Mouse (Mus musculus): Measurements from ENCODE around the gene Ndufa4l2.

DNA sequence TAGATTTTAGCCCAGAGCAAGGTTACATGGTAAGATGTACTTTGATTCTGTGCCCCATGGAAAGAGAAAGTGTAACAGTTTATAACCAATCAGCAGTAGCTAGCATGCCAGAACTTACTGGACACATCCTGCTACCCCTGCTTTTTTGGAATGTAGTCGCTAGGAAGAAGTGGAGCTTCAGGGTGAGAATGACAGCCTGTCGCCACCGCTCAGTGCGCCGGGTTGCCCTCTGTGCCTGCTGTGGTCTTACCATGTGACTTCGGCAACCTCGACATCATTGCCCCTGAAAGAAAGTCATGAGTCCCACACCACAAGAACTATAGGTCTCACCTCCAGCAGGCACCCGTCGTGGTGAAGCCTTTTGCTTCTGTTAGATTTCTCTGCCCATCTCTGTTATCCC is 42.0 kb upstream of the Ndufa4l2 start:
- TF ChIP-seq CTCF (IDR thresholded peaks at IDR 0.05; ENCODE audit: borderline replicate concordance, insufficient read depth, low read length) (no peak), POLR2A (IDR thresholded peaks at IDR 0.05; ENCODE audit: low read depth, low read length) (no peak)
